Mouse (Mus musculus): Measurements from ENCODE around the gene Incenp.
"Not testable (repeated sequence)": the region's sequence is repeated elsewhere in the genome, so short reads cannot be mapped to it uniquely, and the experiment has no call there.

Incenp gene

GRCm38 (mm10) chr19:9918176-9918861, 19.0 kb upstream of the Incenp start:
- DNase-seq (ENCODE audit: low spot score in 2 of 2) = no peak

DNA sequence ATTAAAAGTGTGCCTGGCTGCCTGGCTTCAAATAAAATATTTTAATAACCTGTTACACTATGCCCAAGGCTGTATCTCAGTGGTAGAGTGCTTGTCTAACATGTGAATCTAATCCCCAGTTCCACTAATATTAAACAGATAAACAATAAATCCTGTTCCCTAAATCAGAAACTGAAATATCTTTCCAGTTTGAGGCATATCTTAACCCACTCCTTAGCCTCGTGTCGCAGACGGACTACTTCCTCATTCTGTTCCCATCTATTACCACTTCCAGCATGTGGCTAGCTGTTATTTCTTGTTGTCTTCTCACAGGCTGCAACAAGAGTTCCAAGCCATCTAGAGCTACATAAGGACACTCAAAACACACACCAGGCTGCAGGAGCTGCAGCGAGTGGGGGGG, 18.4 kb upstream of the Incenp start:
- DNase-seq (ENCODE audit: low spot score in 2 of 2) = peak in 1 of 2 experiments; percentile 35

GRCm38 (mm10) chr19:9915935-9916334, 16.6 kb upstream of the Incenp start:
- DNase-seq (ENCODE audit: low spot score in 2 of 2) = peak; percentile 45 to 76

- DNase-seq (ENCODE audit: low spot score in 2 of 2) = no peak
These were observed 15.0 kb upstream of the Incenp start for GRCm38 (mm10) chr19:9914346-9914745.

- no peak for DNase-seq (ENCODE audit: low spot score in 2 of 2)
These were observed 14.4 kb upstream of the Incenp start for GRCm38 (mm10) chr19:9913784-9914183.

DNA sequence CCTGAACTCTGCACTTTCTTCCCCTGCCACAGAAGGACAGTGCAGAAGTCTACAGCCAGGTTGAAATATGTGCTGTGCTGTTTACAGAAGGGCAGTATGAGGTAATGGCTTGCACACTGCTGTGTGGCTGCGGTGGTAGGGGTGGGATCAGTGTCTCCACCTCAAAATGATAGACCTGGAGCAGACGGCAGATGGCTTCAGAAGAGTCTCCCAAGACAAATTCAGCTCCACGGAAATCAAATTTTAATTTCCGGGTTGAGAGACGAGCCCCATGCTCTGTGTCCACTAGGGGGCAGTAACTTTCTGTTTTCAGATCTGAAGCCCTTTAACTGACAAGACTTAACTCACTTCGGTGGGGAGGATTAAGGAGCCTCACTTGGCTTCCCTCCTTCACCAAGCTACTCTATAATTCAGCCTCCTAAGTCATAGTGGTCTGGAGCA, 12.0 kb upstream of the Incenp start:
- peak in 1 of 2 experiments; percentile 49 for DNase-seq (ENCODE audit: low spot score in 2 of 2)

DNA sequence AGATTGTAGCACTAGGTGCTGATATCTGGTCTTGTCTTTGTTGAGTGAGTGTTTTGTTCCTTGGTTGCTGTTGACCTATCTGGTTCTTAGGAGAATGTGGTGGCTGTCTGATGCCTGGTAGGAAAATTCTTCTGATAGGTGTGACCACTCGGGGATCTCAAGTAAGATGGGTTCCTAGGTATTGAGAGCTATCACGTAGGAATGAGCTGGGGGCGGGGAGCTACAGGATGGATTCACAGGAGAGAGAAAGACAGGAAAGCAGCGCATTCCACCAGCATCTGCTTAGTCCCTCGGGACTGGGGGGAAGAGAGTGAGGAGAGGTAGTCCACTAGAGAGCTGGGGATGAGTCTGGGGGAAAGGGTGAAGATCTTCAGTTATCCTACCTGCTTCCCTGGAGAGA, 10.0 kb upstream of the Incenp start:
- no peak for DNase-seq (ENCODE audit: low spot score in 2 of 2)

GRCm38 (mm10) chr19:9900696-9901095, 1.3 kb upstream of the Incenp start:
- DNase-seq (ENCODE audit: low spot score in 2 of 2) = not testable (repeated sequence)

DNA sequence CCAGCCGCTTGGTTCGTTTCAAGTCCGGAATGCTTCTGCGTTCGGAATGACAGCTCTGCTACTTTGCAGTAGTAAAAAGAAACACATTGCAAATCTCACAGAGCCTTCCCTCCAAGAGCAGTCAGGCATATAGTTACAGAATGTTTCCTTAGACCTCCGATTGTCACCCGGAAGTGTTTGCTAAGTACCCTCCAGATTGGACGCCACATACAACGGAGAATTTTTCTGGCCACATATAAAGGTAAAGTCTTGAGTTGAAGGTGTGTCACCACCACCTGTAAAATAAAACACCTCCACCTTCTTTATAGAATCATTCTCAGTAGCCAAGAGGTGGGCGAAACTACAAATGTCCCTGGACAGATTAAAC, 412 bp upstream of the Incenp start:
- no peak for DNase-seq (ENCODE audit: low spot score in 2 of 2)

DNA sequence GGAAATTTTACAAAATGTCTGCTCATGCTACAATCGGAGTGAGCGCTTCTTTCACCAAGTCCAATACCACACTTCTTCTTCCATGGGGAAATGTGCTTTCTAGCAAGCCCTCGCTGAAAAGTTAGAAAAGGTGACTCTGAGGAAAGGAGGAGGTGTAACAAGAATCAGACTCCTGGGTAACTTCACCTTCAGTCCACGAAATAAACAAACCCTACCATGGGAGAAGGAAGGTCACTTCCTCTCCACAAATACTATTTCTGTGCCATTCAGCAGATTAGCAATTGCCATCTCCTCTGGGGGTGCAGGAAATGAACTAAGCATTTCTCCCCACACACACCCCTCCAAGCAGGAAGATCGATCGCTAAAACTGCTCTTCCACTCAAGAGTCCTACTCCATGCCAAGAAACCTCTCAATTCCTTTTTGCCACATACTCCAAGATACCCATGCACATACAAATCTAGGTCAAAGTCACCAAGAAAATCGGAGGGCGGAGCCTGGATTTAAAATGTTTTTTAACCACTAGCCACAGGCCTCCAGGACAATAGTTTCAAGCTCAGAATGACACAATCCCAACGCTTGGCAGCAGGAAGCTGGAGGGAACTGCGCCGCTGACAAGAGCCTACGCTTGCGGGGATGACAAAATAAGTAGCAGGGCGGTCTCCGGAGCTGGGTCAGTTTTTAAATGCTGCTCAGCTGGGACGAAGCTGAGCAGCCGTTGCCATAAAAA, 848 bp downstream of the Incenp start:
- DNase-seq (ENCODE audit: low spot score in 2 of 2) = peak in 1 of 2 experiments; percentile 25

GRCm38 (mm10) chr19:9896067-9896466, 3.3 kb downstream of the Incenp start:
- DNase-seq (ENCODE audit: low spot score in 2 of 2) = no peak

DNA sequence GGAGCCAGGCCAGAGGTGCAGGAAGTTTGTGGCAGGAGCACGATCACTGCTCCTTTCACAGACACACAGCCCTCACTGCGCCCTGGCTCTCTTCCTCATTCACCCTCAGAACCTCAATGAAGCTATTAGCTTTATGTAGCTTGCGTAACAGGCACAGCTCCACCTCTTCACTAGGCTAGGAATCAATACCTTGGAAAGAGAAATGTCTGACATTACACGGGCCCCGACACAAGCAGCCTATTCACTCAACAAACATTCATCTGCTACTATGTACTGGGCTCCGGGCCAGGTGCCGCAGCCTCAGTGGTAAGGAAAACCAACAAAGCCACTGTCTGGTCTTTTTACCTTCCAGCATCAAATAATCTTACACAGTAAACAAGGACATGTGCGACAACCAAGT, 12.6 kb downstream of the Incenp start:
- DNase-seq (ENCODE audit: low spot score in 2 of 2) = no peak

DNA sequence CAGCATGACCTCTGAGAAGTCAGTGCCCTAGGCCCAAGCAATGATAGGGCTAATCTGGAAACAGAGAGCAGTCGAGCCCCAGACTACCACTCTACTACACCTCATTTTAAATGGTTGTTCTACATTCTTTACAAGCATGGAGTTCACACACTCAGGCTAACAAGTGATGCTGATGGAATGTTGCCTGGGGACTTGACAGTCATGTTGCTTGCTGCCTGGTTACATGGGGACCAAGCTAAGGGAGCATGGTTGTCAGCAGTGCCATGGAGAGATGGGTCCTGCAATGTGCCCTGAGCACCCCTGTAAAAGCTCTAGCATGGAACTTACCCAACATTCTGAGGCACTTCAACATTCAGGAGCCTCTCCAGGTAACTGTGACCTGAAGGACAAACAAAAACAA, 13.0 kb downstream of the Incenp start:
- DNase-seq (ENCODE audit: low spot score in 2 of 2) = no peak

DNA sequence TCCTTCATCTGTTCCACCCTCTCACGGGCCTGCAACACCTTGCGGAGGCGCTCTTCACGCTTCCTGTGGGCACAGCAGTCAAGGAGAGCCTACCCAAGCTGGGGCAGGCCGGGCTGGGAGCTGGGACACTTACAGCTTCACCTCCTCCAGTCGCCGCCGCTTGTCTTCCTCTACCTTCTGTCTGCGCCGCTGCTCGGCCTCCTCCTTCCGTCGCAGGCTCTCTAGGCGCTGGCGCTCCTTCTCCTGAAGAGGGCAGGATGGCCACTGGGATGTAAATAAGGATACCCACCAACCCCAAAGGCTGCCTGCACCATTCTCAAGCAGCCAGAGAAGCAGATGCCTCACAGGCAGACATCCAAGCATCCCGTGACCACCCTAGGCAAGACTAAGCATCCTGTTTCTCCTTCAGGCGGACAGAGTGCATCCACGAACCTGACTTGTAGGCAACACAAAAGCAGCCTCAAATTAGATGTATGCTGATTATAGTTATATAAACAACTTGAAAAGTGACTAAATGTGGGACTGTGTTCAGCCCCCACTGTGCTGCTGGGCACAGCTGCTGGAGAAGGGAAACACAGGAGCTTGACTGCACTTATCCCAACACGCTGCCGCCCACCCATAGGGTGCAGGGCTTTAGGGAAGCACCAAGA, 21.0 kb downstream of the Incenp start:
- DNase-seq (ENCODE audit: low spot score in 2 of 2) = no peak

DNA sequence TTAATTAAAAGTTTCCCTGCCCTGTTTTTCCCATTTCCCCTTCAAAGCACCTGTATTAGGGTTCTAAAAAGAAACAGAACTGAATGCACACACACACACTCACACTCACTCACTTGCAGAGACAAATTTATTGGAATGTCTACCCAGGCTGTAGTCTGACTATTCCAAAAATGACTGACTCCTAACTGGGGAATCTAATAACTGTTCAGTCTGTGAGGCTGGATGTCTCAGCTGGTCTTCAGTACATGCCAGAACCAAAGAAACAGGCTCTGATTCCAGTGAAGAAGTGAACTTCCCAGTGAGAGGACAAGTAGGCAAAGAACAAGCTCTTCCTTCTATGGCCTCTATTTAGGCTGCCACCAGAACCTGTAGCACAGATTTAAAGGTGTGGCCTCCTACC, 33.9 kb downstream of the Incenp start:
- no peak for DNase-seq (ENCODE audit: low spot score in 2 of 2)

DNA sequence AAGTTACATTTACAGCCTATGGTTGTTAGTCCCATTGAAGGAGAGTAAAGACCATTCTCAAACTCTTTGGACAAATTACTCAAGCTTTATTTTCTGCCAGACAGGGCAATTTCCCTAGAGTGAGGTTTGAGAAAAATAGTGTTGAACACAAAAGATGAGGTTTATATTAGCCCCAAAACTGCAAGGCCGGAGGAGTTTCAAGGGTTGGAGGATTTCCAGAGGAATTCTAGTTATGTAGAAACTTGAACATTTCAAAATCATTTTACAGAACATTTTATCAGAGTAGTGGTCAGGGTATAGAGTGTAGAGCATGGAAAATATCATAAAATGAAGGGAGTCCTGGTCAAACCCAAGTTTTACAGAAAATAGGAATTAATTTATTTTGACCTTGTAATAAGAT, 34.5 kb downstream of the Incenp start:
- no peak for DNase-seq (ENCODE audit: low spot score in 2 of 2)

- not testable (repeated sequence) for DNase-seq (ENCODE audit: low spot score in 2 of 2)
These were observed 38.5 kb downstream of the Incenp start for GRCm38 (mm10) chr19:9860821-9861220.

DNA sequence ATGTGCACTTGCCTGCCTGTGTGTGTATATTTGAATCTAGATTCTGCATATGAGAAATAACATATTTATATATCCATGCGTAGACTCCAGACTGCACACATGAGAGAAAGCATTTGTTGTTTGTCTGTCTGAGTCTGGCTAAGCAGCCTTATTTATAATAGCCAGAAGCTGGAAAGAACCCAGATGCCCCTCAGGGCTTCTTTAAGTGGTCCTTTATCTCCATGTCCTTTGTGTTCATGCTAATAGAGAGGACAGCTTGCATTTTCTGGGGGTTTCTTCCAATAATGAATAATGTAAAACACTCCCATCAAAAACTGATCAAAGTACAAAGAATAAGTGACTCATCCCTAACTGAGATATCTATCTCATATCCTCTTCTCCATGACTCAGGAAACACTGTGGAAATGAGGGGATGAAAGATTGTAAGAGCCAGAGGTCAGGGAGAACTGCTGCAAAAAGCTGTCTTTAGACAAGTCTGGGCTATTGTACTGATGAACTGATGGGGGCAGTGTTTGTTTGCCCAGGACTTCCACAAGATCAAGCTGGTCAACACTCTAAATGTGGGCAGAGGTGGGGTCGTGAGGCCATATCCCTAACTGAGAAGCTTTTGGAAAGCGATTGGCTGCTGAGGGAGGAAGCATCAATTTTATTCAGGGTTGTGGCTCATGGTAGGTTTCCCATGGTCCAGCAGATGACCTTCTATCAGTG, 49.8 kb downstream of the Incenp start:
- not testable (repeated sequence) for DNase-seq (ENCODE audit: low spot score in 2 of 2)

- DNase-seq (ENCODE audit: low spot score in 2 of 2) = no peak
These were observed 52.1 kb downstream of the Incenp start, which contains the start of gene Scgb2a2 for GRCm38 (mm10) chr19:9847262-9847661. Gene Scgb2a2 (plus strand): TSS chr19:9847562.

GRCm38 (mm10) chr19:9837341-9837715, 62.0 kb downstream of the Incenp start:
- DNase-seq (ENCODE audit: low spot score in 2 of 2) = no peak

DNA sequence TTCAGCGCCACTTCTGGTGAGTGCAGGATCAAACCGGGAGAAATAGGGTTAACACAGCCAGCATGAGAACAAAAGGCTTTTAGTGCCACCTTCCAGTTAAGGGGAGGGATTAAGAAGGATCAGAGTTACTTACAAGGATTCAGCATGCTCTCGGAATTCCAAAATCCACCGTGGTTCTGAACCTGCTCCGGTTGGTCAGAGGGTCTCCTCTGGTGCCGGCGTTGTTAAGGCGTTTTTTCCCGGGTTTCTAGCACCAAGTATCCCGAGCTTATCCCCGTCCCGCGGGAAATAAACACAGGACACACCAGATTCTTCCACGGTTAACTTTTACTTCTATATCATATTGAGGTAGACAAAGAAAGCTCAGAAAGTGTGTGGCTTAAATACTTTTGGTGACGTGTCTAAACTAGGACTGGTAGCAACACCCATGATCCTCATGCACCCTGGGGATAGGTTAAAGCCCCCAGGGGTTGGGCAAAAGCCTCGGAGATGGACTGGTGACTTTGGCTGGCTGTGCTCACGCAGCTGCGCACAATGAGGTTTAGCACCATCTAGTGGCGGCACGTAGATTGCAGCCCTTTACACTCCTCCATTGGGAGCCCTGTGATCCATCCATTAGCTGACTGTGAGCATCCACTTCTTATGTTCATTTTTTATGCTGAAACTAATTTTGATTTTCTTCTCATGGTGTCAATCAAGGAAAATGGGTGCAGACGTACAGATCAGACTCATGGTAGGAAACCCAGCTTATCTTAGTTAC, 62.6 kb downstream of the Incenp start:
- DNase-seq (ENCODE audit: low spot score in 2 of 2) = peak; percentile 37 to 52

Data from heart, adult 9 months (tissue).